Comparison of ENCODE assay signal across 8 mouse cellular contexts in genomic region chr1:131688475-131688874, GRCm38 (mm10). TPM values are rescaled to one million over a fixed set of nuclear protein-coding genes. Genes with fewer than 3 reads are reported as not detected.
DNase-seq lines count a peak whose midpoint lies in the region; ATAC-seq and TF ChIP-seq lines count a peak whose summit lies in the region.

Gene Rab7b, plus strand, starts transcription at chr1:131688695.

- no peak within 1 kb of the TSS for H3K4me2 ChIP-seq in heart, postnatal 0 days (ENCODE audit: low read depth, low read length)
- no peak within 1 kb of the TSS for H3K4me2 ChIP-seq in midbrain, postnatal 0 days (ENCODE audit: low read depth, low read length, poor library complexity, severe bottlenecking)

- no peak for TF ChIP-seq EP300 in heart, postnatal 0 days (IDR thresholded peaks at IDR 0.05; ENCODE audit: low read depth)

- H3K27me3 ChIP-seq in heart, postnatal 0 days (ENCODE audit: control insufficient read depth, insufficient read depth, low read length): no peaks in the 10 kb centered on the region
- H3K27me3 ChIP-seq in midbrain, postnatal 0 days (ENCODE audit: insufficient read depth, low read length): no peaks in the 10 kb centered on the region

- H3K4me3 ChIP-seq in heart, postnatal 0 days (ENCODE audit: low read depth, low read length): 0 out of 2 replicates have a peak within 1 kb of the TSS, but pooled peaks have one; percentile 3
- no peak within 1 kb of the TSS for H3K4me3 ChIP-seq in midbrain, postnatal 0 days (ENCODE audit: low read depth, low read length)

- peak; percentile 58 for DNase-seq in 3134 (ENCODE audit: extremely low read depth, insufficient read length, low spot score)
- DNase-seq in adrenal gland, adult 18-20 months (ENCODE audit: low spot score in 2 of 2): peak; percentile 54 to 66
- DNase-seq in heart, postnatal 0 days (ENCODE audit: low spot score): no peak
- DNase-seq in lung, postnatal 36 days: peak; percentile 81
- DNase-seq in thymus, postnatal 25 days: no peak
- DNase-seq in cerebellum, adult 9-11 months: no peak
- DNase-seq in layer of hippocampus, adult 8-10 months (ENCODE audit: low spot score in 2 of 2): no peak
- no peak for DNase-seq in midbrain, postnatal 0 days (ENCODE audit: low spot score)

- no peak for ATAC-seq in heart, postnatal 0 days (ENCODE audit: insufficient read depth, low read depth)
- no peak for ATAC-seq in midbrain, postnatal 0 days (ENCODE audit: low FRiP score)

- H3K36me3 ChIP-seq in heart, postnatal 0 days (replicated peaks; ENCODE audit: control insufficient read depth, insufficient read depth, low read length): no peaks in the 10 kb centered on the region
- no peaks in the 10 kb centered on the region for H3K36me3 ChIP-seq in midbrain, postnatal 0 days (ENCODE audit: insufficient read depth, low read length)

- 50% methylated on average over 8 of the region's 8 CpGs for WGBS in heart, postnatal 0 days
- WGBS in midbrain, postnatal 0 days: 59% methylated on average over 8 of the region's 8 CpGs

- no peak within 1 kb of the TSS for H3K27ac ChIP-seq in heart, postnatal 0 days (ENCODE audit: low read depth)
- H3K27ac ChIP-seq in midbrain, postnatal 0 days (ENCODE audit: low read depth, low read length): no peak within 1 kb of the TSS

- peaks cover 6% of the 10 kb centered on the region; the same call in 1 of the 2 replicates for H3K4me1 ChIP-seq in heart, postnatal 0 days (ENCODE audit: control insufficient read depth, insufficient read depth)
- H3K4me1 ChIP-seq in midbrain, postnatal 0 days (ENCODE audit: insufficient read depth, low read length): no peaks in the 10 kb centered on the region

- H3K9ac ChIP-seq in heart, postnatal 0 days (replicated peaks; ENCODE audit: low read depth, low read length): no peak within 1 kb of the TSS
- H3K9ac ChIP-seq in midbrain, postnatal 0 days (replicated peaks; ENCODE audit: low read length, poor library complexity, severe bottlenecking): no peak within 1 kb of the TSS

- no peak for TF ChIP-seq CTCF in heart, postnatal 0 days (IDR thresholded peaks at IDR 0.05; ENCODE audit: low read depth)
- TF ChIP-seq CTCF in midbrain, postnatal 0 days (IDR thresholded peaks at IDR 0.05): no peak

- no peaks in the 10 kb centered on the region for H3K9me3 ChIP-seq in heart, postnatal 0 days (replicated peaks; ENCODE audit: control insufficient read depth, low read length)
- H3K9me3 ChIP-seq in midbrain, postnatal 0 days (ENCODE audit: low read length): no peaks in the 10 kb centered on the region

RNA-seq across cellular contexts. Expression of gene Rab7b, which starts in this region (rescaled TPM):
- 1 to 10 TPM; 4.3 to 6.1 TPM for total RNA-seq in adrenal gland, adult 18-20 months (2021)
- 0.50 and 2.8 TPM in 2 replicates for total RNA-seq in heart, postnatal 0 days (2014; rRNA removed; ENCODE audit: low replicate concordance)
- polyA plus RNA-seq in heart, postnatal 0 days (2015; fragmentation: Nextera tagmentation; extraction: Ambion mirVana): 3.1 and 3.7 TPM in 2 replicates
- 10 to 100 TPM in 1 of 4 experiments, 1 to 10 TPM in 2, under 1 TPM in 1; 0.85 to 15.3 (median 5.2) TPM for total RNA-seq in layer of hippocampus, adult 8-10 months (2022)
- 1.2 and 2.8 TPM in 2 replicates for total RNA-seq in midbrain, postnatal 0 days (2014; rRNA removed)
- polyA plus RNA-seq in midbrain, postnatal 0 days (2015; fragmentation: Nextera tagmentation; extraction: Ambion mirVana): 1.4 and 1.7 TPM in 2 replicates

Comparison
In these comparisons a context has a peak if more than half of its experiments do, and no peak if none do; other contexts are left out.
1. DNase-seq: peak in 3134 (single experiment), adrenal gland, adult 18-20 months (2 of 2) and lung, postnatal 36 days (single experiment); none in heart, postnatal 0 days (single experiment), thymus, postnatal 25 days (single experiment), cerebellum, adult 9-11 months (single experiment), layer of hippocampus, adult 8-10 months (0 of 2) and midbrain, postnatal 0 days (single experiment).